Mouse (Mus musculus): Measurements from ENCODE around the gene Abhd13.

The Abhd13 gene

DNA sequence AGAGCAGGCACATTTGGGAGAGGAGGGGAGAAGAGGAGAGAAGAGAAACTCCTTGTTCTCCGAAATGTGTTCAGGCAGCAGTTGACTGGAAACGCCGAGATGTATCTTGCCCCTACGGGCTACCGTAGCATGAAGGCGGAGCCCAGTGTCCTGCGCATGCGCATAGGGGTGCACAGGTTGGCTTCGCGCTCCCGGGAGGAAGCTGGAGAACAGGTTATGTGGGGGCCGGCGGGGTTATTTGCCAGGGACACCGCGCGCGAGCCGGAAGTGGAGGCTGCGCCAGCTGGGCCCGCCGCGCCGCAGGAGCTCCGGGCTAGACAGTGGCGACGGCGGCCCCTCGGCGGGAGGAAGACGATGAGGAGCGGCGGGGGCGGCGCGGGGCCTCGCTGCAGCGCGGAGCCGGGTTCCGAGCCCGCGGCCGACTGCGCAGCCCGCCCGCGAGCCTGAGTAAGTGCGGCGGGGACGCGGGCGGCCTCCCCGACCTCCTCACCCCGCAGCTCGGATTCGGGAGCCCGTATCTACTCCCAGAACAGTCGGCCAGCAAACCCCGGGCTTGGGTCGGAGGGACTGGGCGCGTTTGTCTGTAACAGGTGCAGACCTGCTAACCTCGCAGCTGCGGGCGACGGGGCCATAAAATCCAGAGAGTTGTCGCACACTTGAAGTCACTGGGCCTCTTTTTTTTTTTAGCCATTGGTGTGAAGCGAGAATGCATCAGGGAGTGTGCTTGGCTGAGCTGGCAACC lies at the start of gene Abhd13, which contains the start of gene Lig4:
Gene Abhd13 (plus strand): TSS at position 135 of the 742 bp plus-strand sequence.
Gene Lig4 (minus strand): TSS at position 114 of the 742 bp plus-strand sequence.
- DNase-seq (ENCODE audit: low spot score in 2 of 2), result peak; percentile 92 to 98

DNA sequence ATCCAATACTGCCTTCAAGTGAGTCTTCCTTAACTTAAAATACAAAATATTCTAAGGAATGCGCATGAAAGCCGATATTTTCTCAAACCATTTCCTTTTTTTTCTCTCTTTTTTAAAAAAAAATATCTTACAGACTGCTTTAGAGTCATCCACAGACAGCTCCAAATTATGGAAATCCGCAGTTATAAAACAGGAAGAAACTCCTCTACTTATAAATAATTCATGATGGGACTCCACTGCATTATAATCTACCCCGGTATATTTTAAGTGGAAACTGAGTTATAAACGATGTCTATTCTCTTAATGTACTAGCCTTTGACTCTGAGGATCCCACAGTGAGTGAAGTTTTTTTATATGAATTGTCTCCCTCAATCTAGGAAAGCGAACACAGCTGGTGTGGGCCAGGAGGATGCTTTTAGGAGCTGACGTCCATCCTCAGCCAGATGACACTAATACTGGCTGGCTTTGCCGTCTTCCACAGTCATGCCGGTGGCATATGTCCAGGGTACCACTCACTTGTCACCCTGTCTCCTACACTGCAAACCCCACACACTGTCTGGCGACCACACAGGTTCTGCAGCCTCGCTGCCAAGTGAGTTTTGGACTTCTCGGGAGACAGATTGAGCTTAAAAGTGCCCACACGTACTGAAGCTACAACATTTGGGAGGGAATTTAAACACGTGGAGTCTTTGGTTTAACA lies 47.6 kb upstream of the Abhd13 start:
- DNase-seq (ENCODE audit: low spot score in 2 of 2), result peak; percentile 36 to 82

DNA sequence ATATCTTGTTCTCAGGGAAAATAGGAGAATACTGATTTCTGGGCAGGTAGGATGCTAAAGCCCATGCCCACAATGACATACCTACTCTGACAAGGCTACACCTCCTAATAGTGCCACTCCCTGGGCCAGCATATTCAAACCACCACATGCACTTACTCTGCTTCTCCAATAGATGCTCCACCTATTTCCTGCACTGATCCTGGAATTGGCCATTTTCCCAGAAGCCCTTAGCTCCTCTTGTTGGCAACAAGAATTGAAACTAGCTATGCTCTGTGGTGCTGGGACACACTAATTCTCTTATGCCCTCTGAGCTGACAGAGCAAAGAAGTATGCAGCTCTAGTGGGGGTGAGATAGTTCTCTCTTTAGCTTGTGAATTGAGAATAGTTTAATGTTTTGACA lies 44.8 kb upstream of the Abhd13 start:
- no peak for DNase-seq (ENCODE audit: low spot score in 2 of 2)

DNA sequence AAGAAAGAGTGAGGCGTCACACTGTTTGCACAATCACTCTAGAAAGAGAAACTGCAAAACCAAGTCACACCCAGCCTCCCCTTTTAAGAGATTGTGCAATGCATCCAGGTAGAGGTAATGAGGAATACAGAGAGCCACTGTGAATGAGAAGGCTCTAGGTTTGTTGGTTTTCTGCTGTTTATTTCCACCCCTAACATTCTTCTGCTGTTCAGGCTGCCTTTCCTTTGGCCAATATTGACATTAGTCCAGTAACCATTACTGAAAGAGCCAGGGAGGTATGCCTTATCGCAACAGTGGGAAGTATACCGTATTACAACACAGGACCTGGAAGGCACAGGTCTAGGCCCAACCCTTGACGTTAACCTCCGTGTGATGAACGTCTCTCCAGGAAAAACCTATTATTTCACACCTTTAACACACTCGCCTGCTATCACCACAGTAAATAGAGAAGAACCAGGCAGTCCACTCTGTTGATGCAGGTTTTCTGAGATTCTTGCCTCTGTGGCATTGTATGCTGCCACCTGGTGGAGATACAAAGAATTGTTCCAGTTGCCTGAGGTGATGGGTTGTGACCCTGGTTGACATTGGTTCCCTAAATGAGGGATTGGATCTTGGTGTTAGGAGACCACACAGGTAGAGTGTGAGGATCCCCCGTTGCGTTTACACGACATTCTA lies 42.5 kb upstream of the Abhd13 start:
- peak in 1 of 2 experiments; percentile 44 for DNase-seq (ENCODE audit: low spot score in 2 of 2)

DNA sequence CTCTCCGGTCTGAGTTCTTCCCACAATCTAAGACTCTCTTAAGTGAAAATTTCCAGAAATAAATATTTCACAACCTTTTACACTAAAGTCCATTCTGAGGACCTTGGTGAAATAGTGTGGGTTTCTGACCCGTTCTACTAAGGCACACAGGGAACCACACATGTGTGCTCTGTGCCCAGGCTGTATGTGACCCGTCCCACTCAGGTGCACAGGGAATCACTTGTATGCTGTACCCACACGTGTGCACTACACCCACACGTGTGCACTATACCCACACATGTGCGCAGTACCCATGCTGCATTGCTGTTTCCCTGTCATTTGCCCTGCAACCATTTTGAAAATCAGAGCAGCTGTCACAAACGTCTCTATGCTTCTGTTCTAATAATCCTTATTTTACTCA lies 41.9 kb upstream of the Abhd13 start:
- no peak for DNase-seq (ENCODE audit: low spot score in 2 of 2)

DNA sequence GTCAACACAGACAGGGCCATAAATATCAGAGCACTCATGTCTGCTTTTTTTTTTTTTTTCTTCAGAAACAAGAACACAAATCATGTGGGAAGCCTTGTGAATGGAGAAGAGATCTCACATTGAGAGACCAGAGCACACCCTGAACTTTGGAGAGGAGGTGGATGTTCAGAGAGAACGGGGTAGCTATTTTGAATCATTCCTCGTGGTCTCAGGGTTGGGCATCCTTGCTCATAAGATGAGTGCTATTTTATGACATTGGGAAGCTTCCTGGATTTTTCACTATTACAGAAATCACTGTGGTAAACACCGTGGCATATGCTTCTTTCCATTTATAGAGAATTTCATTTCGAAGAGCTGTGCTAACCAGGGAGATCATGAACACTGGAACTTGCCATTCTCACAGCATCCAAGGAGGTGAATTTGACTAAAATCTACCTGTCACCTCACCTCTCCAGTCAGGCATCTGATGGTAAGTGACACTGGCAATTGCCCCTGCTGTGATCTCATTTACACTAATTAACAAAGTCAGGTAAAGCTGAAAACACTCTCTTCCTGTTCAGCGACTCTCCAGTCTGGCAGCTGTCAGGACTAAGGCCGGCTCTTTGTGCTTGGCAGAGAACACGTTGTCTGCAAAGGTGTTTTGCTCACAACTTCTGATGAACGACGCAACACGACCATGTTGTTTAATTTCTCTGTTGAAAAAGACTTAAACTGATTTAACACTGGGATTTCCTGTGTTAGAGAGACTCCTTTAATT lies 28.2 kb upstream of the Abhd13 start:
- DNase-seq (ENCODE audit: low spot score in 2 of 2), result no peak

DNA sequence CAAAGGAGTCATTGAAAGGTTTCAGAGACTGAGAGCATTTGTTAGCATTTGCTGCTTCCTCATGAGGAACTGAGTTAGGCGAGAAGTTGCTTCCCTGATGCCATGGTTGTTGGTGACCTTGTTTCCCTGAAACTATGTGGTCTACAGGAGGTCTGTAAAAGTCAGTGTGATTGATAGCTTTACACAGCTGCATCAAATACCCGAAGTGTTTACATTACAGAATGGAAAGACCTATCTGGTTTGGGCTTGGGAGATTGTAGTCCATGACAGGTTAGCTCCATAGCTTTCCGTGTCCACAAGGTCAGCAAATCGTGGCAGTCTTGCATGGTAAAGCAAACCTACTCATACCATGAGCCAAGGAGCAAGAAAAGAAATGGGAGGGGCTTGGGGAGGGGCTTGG lies 19.2 kb upstream of the Abhd13 start:
- no peak for DNase-seq (ENCODE audit: low spot score in 2 of 2)

DNA sequence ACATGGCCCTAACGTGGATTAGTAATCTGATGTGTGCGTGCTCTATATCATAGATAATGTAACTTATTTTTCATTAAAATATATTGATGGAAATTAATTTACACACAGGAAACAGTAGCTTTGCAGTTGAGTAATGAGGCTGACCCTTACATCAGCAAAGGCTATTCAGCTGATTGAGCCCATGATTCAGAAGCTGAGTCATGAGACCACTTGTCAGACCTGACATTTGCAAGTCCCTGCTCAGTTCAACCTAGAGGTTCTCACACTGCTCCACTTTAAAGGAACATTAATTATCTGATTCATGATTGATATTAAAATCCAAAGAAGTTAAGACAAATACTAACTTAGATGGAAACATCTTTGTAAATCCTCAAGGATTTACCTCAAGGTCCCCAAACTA lies 17.6 kb upstream of the Abhd13 start:
- DNase-seq (ENCODE audit: low spot score in 2 of 2), result no peak

DNA sequence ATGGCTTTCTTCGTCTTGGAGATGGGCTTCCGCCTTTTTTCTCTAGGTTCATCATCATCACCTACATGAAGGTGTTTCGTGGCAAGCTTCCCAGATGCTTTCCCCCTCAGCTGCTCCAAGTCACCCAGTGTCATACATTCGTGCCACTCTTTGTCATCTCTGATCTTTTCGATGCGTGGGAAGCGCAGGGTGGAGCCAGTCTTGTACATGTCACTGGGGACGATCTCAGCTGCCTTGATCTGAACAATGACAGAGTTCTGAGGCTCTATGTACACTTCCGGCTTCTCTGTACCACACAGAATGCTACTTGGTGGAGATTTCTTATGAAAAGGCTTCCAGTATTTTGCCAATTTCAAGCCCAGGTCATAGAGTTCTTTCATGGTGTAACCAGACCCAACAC lies 5.6 kb upstream of the Abhd13 start:
- no peak for DNase-seq (ENCODE audit: low spot score in 2 of 2)

DNA sequence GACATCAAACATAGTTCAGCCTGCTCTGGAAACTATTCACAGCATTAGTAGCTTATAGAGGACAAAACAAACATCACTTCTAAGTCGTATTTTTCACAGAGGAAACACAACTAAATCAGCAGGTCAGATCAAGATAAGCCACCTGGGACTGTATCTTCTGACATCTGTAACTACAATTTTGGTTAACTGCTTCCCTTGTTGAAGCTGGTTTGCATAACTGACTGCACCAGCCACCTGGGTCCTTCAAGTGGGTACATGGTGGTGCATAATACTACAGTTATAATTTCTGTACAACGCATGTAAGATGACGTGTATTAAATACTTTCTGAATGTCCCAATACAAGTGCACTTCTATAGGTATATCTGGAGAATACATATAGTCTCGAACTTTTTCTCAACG lies 2.2 kb upstream of the Abhd13 start:
- no peak for DNase-seq (ENCODE audit: low spot score in 2 of 2)

DNA sequence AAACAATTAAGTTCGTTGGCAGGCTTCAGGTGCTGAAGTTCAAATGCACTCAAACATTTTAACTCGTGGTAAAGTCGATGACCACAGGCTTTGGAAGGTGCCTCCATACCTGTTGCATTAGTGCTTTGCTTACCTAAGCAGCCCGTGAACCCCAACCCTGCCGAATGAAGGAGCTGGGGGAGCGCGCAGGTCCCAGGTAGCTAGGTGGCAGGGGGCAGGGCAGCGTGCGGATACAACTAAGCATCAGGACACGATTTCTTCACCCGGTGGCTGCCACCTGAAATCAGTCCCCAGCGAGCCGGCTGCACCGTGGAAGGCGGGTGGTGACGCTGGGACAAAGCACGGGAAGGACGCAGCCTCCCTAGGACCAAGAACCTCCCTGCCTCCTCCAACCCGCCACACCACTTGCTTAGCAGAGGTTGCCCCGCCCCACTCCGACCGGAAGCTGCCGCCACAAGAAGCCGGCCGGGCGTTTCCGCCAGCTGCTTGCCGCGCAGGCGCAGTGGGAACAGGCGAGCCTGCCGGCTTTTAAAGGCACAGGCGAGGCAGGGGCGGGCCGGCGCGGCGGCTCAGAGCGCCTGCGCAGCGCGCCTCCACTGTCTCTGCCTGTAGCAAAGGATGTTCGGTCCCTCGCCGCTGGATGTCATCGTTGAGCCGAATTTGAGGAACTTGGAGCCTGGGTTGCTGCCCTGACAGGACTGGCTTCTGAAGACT lies 1.5 kb upstream of the Abhd13 start:
- peak; percentile 98 to 99 for DNase-seq (ENCODE audit: low spot score in 2 of 2)

DNA sequence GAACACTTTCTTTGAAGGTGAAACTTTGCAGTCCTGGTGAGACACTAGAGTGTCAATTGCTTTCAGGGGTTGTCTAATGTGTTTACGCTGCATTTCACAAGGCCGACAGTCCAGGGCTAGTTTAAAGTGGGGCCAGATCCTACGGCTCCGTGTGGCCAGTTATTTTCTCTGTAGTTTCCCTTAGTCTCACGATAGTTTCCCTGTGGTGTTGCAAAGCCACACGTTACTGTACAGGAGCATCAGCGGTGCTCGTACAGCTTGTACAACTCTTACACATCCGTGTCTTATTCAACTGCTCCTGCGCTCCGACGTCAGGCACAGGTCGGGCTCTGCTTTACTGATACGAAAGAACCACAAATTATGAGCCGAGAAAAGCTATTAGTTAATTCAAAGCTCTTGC lies 491 bp upstream of the Abhd13 start:
- peak in 1 of 2 experiments; percentile 14 for DNase-seq (ENCODE audit: low spot score in 2 of 2)

DNA sequence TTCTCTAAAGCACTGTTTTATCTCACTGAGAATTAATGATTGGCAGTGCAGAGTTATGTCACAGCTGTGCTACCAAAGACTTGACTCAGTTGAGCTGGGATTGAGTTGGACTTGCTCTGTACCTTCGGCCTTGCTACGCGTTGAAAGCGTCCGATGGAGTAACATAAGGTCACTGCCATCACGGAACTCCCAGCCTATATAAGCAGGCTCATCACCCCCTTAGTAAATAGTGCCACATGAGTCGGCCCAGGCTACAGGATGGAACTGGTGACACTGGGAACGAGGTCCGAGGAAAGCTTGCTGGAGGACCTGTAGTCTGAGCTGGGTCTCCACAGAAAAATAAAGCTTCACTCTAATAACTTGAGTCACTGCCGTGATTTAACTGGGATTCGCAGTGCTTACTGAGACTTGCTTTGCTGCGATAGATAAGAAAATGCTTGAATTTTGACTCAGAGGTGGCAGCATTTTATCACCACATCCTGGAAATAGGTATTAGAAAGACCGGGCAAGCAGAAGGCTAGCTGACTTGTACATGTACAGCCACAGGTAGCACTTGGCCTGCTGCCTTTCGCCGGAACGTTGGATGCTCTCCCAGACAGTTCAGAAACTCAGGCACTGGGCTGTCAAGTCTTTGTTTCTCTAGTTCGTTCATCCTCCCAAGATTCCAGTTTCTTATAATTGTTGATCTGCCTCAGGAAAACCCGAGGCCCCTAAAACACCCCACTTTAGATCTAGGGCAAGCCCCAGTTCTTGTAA lies 1.1 kb downstream of the Abhd13 start:
- no peak for DNase-seq (ENCODE audit: low spot score in 2 of 2)

DNA sequence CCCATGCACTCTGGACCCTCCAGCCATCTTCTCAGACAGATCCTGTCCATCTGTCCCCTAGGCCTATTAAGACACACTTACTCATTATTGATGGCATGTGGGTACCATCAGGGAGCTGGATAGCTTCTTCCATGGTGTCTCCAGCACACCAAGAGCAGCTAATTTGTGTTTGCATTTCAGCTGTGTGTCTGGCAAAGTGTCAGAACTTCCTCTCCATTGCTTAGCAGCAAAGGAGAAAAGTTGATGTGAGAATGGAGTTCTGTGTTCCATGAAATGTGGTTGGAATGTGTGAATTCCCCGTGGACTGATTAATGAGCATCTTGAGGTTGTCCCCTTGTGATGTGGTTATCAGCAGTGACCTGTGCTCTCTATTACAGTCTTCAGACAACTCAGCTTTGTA lies 2.2 kb downstream of the Abhd13 start:
- no peak for DNase-seq (ENCODE audit: low spot score in 2 of 2)

DNA sequence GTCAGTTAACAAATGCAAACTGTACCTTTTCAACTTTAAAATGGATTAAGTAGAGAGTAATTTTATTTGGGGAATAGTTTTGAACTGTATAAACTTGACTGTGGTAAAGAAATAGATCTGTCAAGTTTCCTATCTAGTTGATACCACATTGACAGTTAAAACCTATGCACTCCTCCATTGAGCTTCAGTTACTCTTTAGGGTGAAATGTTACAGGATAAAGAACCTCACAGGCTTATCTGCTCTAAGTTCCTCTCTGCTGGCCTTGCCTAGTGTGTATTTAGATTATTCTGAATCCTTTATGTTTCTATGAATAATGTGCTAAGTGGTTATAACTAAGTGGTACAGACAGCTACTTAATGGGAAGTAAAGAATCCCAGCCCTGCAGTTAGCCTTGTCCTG lies 2.7 kb downstream of the Abhd13 start:
- no peak for DNase-seq (ENCODE audit: low spot score in 2 of 2)

DNA sequence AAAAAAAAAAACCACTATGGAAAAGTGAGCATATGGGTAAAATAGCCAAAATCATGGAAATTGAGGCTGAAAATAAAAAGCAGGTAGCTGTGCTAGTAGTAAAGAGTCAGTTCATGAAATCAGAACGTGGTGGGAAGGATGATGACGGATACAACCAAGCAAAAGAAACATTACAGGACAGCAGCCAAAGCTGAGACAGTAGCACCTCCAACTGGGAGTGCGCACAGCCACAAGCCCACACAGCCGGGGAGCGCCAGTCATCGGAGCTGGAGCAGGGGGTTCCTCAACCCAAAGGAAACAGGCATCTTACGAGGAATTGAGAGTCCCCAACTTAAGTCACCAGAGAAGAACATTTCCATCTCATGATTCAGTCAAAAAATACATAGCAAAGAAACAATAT lies 26.6 kb downstream of the Abhd13 start:
- no peak for DNase-seq (ENCODE audit: low spot score in 2 of 2)

DNA sequence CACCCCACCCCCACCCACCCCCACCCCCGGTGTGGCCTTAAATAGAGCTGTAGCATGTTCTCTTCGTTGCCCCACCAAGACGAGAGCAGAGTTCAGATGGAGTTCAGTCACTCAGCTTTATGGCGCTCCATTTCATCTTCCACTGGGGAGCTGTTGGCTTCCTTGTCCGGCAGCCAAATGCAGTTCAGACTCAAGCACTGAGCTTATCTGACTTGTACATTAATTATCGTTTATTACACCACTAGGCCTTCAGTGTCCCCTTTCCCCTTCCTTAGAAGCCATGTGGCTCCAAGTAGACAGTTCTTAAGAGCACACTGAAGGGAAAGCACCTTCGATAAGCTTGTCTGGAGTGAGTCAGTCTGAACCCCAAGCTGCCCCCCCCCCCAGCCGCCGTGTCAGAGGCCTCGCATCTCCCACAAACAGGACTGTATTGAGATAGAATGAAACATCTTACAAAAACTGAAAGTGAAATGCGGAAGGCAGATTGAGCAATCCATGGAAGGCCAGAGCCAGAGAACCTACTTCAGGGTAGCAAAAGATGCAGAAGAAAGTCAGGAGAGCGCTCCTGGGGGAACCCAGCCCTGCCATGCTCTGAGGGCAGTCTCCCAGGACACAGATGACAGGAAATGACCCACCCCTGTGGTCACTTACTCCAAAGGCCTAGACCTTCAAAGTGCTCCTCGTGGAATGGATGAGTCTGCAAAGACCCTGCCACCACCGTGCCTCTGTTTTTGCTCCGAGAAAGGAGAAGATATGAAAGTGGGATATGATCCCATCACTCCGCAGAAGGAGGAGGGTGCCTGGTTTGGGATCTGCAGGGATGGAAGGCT lies 28.9 kb downstream of the Abhd13 start, which contains the start of gene Tnfsf13b:
Gene Tnfsf13b (plus strand): TSS at position 312 of the 830 bp plus-strand sequence.
- DNase-seq (ENCODE audit: low spot score in 2 of 2), result no peak

DNA sequence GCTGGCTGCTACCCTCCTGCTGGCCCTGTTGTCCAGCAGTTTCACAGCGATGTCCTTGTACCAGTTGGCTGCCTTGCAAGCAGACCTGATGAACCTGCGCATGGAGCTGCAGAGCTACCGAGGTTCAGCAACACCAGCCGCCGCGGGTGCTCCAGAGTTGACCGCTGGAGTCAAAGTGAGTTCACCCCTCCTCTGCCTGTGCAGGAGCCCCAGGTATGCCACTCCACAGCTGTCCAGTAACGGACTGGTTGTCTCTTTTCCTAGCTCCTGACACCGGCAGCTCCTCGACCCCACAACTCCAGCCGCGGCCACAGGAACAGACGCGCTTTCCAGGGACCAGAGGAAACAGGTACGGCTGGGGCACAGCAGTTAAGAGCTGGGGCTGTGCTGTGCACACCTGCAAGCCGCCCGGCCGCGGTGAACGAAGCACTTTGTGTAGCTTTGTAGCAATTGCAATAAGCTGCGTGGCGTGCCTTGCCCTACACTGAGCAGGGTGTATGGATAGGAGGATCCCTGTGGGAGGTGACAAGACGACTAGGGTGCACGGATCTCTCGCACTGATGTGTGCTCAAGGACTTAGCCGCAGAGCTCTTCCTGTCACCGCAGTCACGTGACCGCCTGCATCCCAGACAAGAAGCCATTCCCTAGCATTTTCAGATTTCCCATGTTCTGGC lies 29.6 kb downstream of the Abhd13 start:
- peak; percentile 33 to 56 for DNase-seq (ENCODE audit: low spot score in 2 of 2)

DNA sequence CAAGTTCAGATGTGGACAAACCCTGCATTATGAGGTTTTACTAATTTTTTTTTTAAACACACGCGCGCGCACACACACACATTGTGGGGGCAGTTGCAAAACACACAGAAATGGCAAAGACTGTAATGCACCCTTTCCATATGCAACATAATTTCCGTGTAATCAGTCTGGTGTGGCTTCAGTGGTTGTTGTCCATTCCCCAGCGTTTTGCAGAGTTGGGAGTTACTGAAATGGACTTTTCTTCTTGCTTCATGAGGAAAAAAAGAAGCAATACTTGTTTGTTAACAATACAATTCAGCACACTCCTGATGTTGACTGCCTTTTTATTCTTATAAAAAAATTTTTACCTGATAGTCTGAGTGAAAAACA lies 30.1 kb downstream of the Abhd13 start:
- DNase-seq (ENCODE audit: low spot score in 2 of 2), result no peak

All from left cerebral cortex, adult 9 months (tissue).